Mouse (Mus musculus): ENCODE data around the gene Pask. TPM values are rescaled to one million over a fixed set of nuclear protein-coding genes. Genes with fewer than 3 reads are reported as not detected.
A peak's percentile ranks its signal among the peaks of the same experiment; 100 is the strongest.

Gene Pask
- polyA plus RNA-seq, 1 experiment from 2014 or later: 4.6 TPM

- Histone ChIP-seq H3K36me3 (no peaks in the 10 kb centered on the region), H3K4me2 (no peak overlapping the region), H3K9me3 (no peaks in the 10 kb centered on the region), H3K27ac (replicated peaks) (no peak overlapping the region), H3K4me3 (no peak overlapping the region), H3K9ac (no peak overlapping the region), H3K27me3 (no peaks in the 10 kb centered on the region), H3K4me1 (replicated peaks) (peaks cover 6% of the 10 kb centered on the region)
- ATAC-seq (ENCODE audit: low read depth): no peak
- 75% methylated on average over 6 of the region's 6 CpGs for WGBS
Measured at GRCm38 (mm10) chr1:93275561-93275960, 67.7 kb downstream of the Pask start.

DNA sequence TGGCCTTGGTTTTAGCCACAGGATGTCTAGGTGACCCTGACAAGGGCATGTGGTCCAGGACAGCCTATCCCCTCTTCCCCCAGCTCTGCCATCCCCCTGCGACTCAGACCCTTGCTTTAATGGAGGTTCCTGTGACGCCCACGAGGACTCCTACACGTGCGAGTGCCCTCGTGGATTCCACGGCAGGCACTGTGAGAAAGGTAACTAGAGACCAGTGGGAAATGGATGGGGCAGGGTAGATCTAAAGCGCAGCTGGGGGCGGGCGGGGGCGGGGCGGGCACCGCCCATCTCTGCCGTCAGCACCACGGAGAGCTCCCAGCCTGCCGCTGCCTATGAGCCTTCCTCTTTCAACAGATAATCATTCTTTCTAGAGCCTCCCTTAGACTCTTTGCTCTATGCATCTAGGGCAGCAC, 70.9 kb downstream of the Pask start:
- peak; percentile 27; the same call in 1 of the 2 replicates for ATAC-seq (ENCODE audit: low read depth)
- WGBS: 2% methylated on average over 16 of the region's 16 CpGs
- Histone ChIP-seq H3K4me3 (peak overlapping the region; percentile 22), H3K36me3 (no peaks in the 10 kb centered on the region), H3K27ac (replicated peaks) (no peak overlapping the region), H3K27me3 (no peaks in the 10 kb centered on the region), H3K4me1 (replicated peaks) (peaks cover 8% of the 10 kb centered on the region), H3K9me3 (no peaks in the 10 kb centered on the region), H3K4me2 (peak overlapping the region; percentile 48), H3K9ac (peak overlapping the region; percentile 54; the same call in 1 of the 2 replicates)

- Histone ChIP-seq H3K9me3 (no peaks in the 10 kb centered on the region), H3K36me3 (no peaks in the 10 kb centered on the region), H3K27ac (replicated peaks) (no peak overlapping the region), H3K27me3 (no peaks in the 10 kb centered on the region), H3K9ac (no peak overlapping the region), H3K4me2 (no peak overlapping the region), H3K4me3 (no peak overlapping the region), H3K4me1 (replicated peaks) (peaks cover 13% of the 10 kb centered on the region)
- 70% methylated on average over 6 of the region's 6 CpGs for WGBS
- no peak for ATAC-seq (ENCODE audit: low read depth)
Measured at GRCm38 (mm10) chr1:93271751-93272150, 71.5 kb downstream of the Pask start.

GRCm38 (mm10) chr1:93270516-93271240, 72.6 kb downstream of the Pask start:
- no peak overlapping the region for H3K4me2 ChIP-seq
- no peaks in the 10 kb centered on the region for H3K36me3 ChIP-seq
- H3K27me3 ChIP-seq: no peaks in the 10 kb centered on the region
- peaks cover 15% of the 10 kb centered on the region for H3K4me1 ChIP-seq (replicated peaks)
- H3K9ac ChIP-seq: no peak overlapping the region
- ATAC-seq (ENCODE audit: low read depth): no peak
- no peaks in the 10 kb centered on the region for H3K9me3 ChIP-seq
- no peak overlapping the region for H3K4me3 ChIP-seq
- 72% methylated on average over 3 of the region's 3 CpGs for WGBS
- H3K27ac ChIP-seq (replicated peaks): no peak overlapping the region

DNA sequence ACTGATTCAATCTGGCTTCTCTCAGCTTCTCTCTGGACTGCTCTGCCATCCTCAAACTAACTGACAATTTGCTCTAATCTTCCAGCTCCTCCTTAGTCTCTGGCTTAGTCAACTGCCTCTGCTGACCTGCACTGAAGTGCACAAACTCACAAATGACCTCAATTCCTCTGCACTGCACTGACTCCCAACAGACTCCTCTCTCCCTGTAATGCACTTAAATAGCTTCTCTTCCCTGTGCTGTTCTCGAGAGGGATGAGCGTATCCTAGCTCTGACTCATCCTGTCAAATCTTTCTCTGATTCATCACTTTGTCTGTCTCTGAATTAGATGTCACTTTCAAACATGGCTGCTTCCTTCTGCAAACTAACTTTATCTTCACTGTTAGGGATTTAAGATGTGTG, 75.0 kb downstream of the Pask start:
- ATAC-seq (ENCODE audit: low read depth): no peak
- H3K27me3 ChIP-seq: no peaks in the 10 kb centered on the region
- no peak overlapping the region for H3K4me2 ChIP-seq
- WGBS: 83% methylated on average over 2 of the region's 2 CpGs
- no peaks in the 10 kb centered on the region for H3K36me3 ChIP-seq
- peaks cover 15% of the 10 kb centered on the region for H3K4me1 ChIP-seq (replicated peaks)
- no peak overlapping the region for H3K27ac ChIP-seq (replicated peaks)
- no peak overlapping the region for H3K4me3 ChIP-seq
- H3K9ac ChIP-seq: no peak overlapping the region
- no peaks in the 10 kb centered on the region for H3K9me3 ChIP-seq

DNA sequence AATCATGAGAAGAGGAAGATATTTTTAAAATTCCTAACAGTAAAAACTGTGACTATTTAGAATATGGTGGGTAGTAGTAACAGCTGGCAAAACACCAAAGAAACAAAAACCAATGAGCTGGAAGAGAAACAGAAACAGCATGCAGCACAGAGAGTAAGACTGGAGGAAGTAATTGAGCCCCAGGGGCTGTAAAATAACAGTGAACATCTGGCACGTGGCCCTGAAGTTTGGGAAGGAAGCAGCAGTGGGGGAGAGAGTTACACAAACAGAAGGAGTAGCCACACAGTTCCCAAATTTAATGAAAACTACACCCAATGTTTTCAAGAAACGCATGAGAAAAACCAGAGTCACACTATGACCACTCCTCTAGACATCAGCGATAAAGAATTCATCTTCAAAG, 76.1 kb downstream of the Pask start:
- Histone ChIP-seq H3K4me3 (no peak overlapping the region), H3K9me3 (no peaks in the 10 kb centered on the region), H3K4me2 (no peak overlapping the region), H3K27ac (replicated peaks) (no peak overlapping the region), H3K4me1 (replicated peaks) (peaks cover 10% of the 10 kb centered on the region), H3K27me3 (no peaks in the 10 kb centered on the region), H3K36me3 (no peaks in the 10 kb centered on the region), H3K9ac (no peak overlapping the region)
- ATAC-seq (ENCODE audit: low read depth): no peak; the same call in 1 of the 2 replicates
- 48% methylated on average over 3 of the region's 3 CpGs for WGBS

Small RNA genes lying within 50 kb of the gene (microRNA-seq; reads per million reads assigned to microRNA genes)
- gene Mir6345 (not detected), gene Mir6901 (not detected), gene Mir6902 (not detected)

Other genes with a start within 250 kb of the Pask start
- gene Kif1a, start 241.5 kb downstream of the Pask start, polyA plus RNA-seq (2015; fragmentation: Nextera tagmentation; extraction: Ambion mirVana): 302 and 303 TPM in 2 replicates
- gene Agxt, start 208.2 kb downstream of the Pask start, polyA plus RNA-seq (2015; fragmentation: Nextera tagmentation; extraction: Ambion mirVana): not detected in 2 replicates
- gene 2310007B03Rik, start 182.5 kb downstream of the Pask start, polyA plus RNA-seq (2015; fragmentation: Nextera tagmentation; extraction: Ambion mirVana): 0.29 TPM in 1 of 2 replicates, not detected in the other
- 0.21 and 0.35 TPM in 2 replicates for gene Crocc2, start 174.8 kb downstream of the Pask start, polyA plus RNA-seq (2015; fragmentation: Nextera tagmentation; extraction: Ambion mirVana)
- 10.2 and 11.5 TPM in 2 replicates for gene Sned1, start 107.6 kb downstream of the Pask start, polyA plus RNA-seq (2015; fragmentation: Nextera tagmentation; extraction: Ambion mirVana)
- gene Mterf4, start 37.6 kb downstream of the Pask start, polyA plus RNA-seq (2015; fragmentation: Nextera tagmentation; extraction: Ambion mirVana): 33.2 and 37.2 TPM in 2 replicates
- gene Ppp1r7, start 628 bp downstream of the Pask start, polyA plus RNA-seq (2015; fragmentation: Nextera tagmentation; extraction: Ambion mirVana): 50.5 and 58.4 TPM in 2 replicates
- gene Ano7, start 30.4 kb upstream of the Pask start, polyA plus RNA-seq (2015; fragmentation: Nextera tagmentation; extraction: Ambion mirVana): 0.12 and 0.28 TPM in 2 replicates
- 83.9 and 85.7 TPM in 2 replicates for gene Hdlbp, start 135.3 kb upstream of the Pask start, polyA plus RNA-seq (2015; fragmentation: Nextera tagmentation; extraction: Ambion mirVana)
- 6.3 and 6.5 TPM in 2 replicates for gene Farp2, start 168.6 kb upstream of the Pask start, polyA plus RNA-seq (2015; fragmentation: Nextera tagmentation; extraction: Ambion mirVana)